8 mouse cellular contexts compared by ENCODE assay signal in genomic region chr6:118477875-118478785, GRCm38 (mm10). TPM values are rescaled to one million over a fixed set of nuclear protein-coding genes. Genes with fewer than 3 reads are reported as not detected.
A peak's percentile ranks its signal among the peaks of the same experiment; 100 is the strongest.
DNase-seq lines count a peak whose midpoint lies in the region; ATAC-seq and TF ChIP-seq lines count a peak whose summit lies in the region.

No protein-coding gene starts in this region.

- H3K79me2 ChIP-seq in heart, adult 2 months (replicated peaks; ENCODE audit: control insufficient read depth, insufficient read depth, low read length), result peaks cover 3% of the 10 kb centered on the region; the same call in 1 of the 2 replicates

- peak overlapping the region; percentile 78 for H3K4me3 ChIP-seq in heart, adult 2 months
- peak overlapping the region; percentile 65 for H3K4me3 ChIP-seq in hindbrain, embryonic 10.5 days
- H3K4me3 ChIP-seq in midbrain, embryonic 13.5 days (replicated peaks), result peak overlapping the region; percentile 59

- no peak for TF ChIP-seq CTCF in heart, adult 2 months (IDR thresholded peaks at IDR 0.05)

- intact Hi-C loops in heart, adult 2 months (cut with DNase I), result loop anchor here (2.0 kb wide), 1 partner anchor 57 kb away; no protein-coding TSS in a partner anchor

- 0 out of 2 replicates have a peak, but pooled peaks have one; percentile 10 for ATAC-seq in midbrain, embryonic 13.5 days

- peak overlapping the region; percentile 69 for H3K27ac ChIP-seq in heart, adult 2 months
- H3K27ac ChIP-seq in hindbrain, embryonic 10.5 days, result peak overlapping the region; percentile 92
- peak overlapping the region; percentile 89 for H3K27ac ChIP-seq in midbrain, embryonic 13.5 days

- 44% methylated on average over 10 of the region's 10 CpGs for WGBS in heart, adult 2 months
- WGBS in hindbrain, embryonic 10.5 days, result 24% methylated on average over 10 of the region's 10 CpGs
- WGBS in midbrain, embryonic 13.5 days, result 9% methylated on average over 10 of the region's 10 CpGs

- H3K4me2 ChIP-seq in midbrain, embryonic 13.5 days (replicated peaks), result peak overlapping the region; percentile 66

- peaks cover 3% of the 10 kb centered on the region; the same call in 1 of the 2 replicates for H3K4me1 ChIP-seq in heart, adult 2 months (ENCODE audit: control insufficient read depth, insufficient read depth, low read length)
- H3K4me1 ChIP-seq in hindbrain, embryonic 10.5 days (replicated peaks), result peaks cover 31% of the 10 kb centered on the region
- H3K4me1 ChIP-seq in midbrain, embryonic 13.5 days (replicated peaks), result peaks cover 20% of the 10 kb centered on the region

- no peaks in the 10 kb centered on the region for H3K36me3 ChIP-seq in heart, adult 2 months (ENCODE audit: control insufficient read depth, insufficient read depth, low read length)
- H3K36me3 ChIP-seq in hindbrain, embryonic 10.5 days, result peaks cover 16% of the 10 kb centered on the region
- 0 out of 2 replicates have a peak, but pooled peaks cover 6% of the 10 kb centered on the region for H3K36me3 ChIP-seq in midbrain, embryonic 13.5 days

- no peak for DNase-seq in heart, adult 2 months
- no peak for DNase-seq in heart, adult 11 months
- peak; percentile 54 for DNase-seq in NIH3T3 (ENCODE audit: low read depth)
- DNase-seq in hindbrain, embryonic 10.5 days (ENCODE audit: low spot score), result peak; percentile 22
- no peak for DNase-seq in layer of hippocampus, postnatal 10 days (ENCODE audit: low spot score in 2 of 2)
- no peak for DNase-seq in urinary bladder, postnatal 10 days (ENCODE audit: low spot score)
- DNase-seq in gastrocnemius, postnatal 10 days, result no peak

- H3K9ac ChIP-seq in heart, adult 2 months (ENCODE audit: low read depth, low read length), result peak overlapping the region; percentile 62
- H3K9ac ChIP-seq in midbrain, embryonic 13.5 days (replicated peaks), result peak overlapping the region; percentile 78

- TF ChIP-seq POLR2A in heart, adult 2 months (IDR thresholded peaks at IDR 0.05; ENCODE audit: insufficient read depth, low read depth, low read length), result no peak

- TF ChIP-seq EP300 in heart, adult 2 months (IDR thresholded peaks at IDR 0.05; ENCODE audit: insufficient read depth, low read depth, low read length), result no peak

- no peaks in the 10 kb centered on the region for H3K27me3 ChIP-seq in heart, adult 2 months (ENCODE audit: control insufficient read depth, insufficient read depth, low read length)
- H3K27me3 ChIP-seq in hindbrain, embryonic 10.5 days (ENCODE audit: insufficient read depth, poor library complexity, severe bottlenecking), result peaks cover 68% of the 10 kb centered on the region
- H3K27me3 ChIP-seq in midbrain, embryonic 13.5 days, result peaks cover 59% of the 10 kb centered on the region

- no peaks in the 10 kb centered on the region for H3K9me3 ChIP-seq in hindbrain, embryonic 10.5 days
- H3K9me3 ChIP-seq in midbrain, embryonic 13.5 days, result no peaks in the 10 kb centered on the region

RNA-seq across cellular contexts. Expression of gene Zfp9, which starts 1.0 kb away (rescaled TPM):
- 1 to 10 TPM; 4.8 TPM for total RNA-seq in heart, adult 2 months (2021)
- 2.4 and 3.8 TPM in 2 replicates for polyA plus RNA-seq in heart, adult 2 months (2012; rRNA removed)
- 7.4 TPM in 2 replicates for polyA plus RNA-seq in hindbrain, embryonic 10.5 days (2016; fragmentation: Nextera tagmentation; extraction: Ambion mirVana)
- polyA plus RNA-seq in midbrain, embryonic 13.5 days (2015; fragmentation: Nextera tagmentation; extraction: Ambion mirVana), result 11.9 and 12.8 TPM in 2 replicates
- 10 to 100 TPM; 17.4 TPM for total RNA-seq in layer of hippocampus, postnatal 10 days (2021)
- total RNA-seq in gastrocnemius, postnatal 10 days (2021), result 10 to 100 TPM in 1 of 2 experiments, 1 to 10 TPM in 1; 9.2 to 13.1 TPM

RNA-seq across cellular contexts. Expression of gene Zfp248, which starts 22.8 kb away (rescaled TPM):
- total RNA-seq in heart, adult 2 months (2021), result 1 to 10 TPM; 1.6 to 1.8 TPM
- 0.92 and 1.1 TPM in 2 replicates for polyA plus RNA-seq in heart, adult 2 months (2012; rRNA removed)
- polyA plus RNA-seq in hindbrain, embryonic 10.5 days (2016; fragmentation: Nextera tagmentation; extraction: Ambion mirVana), result 12.6 and 13.8 TPM in 2 replicates
- 14.8 and 16.0 TPM in 2 replicates for polyA plus RNA-seq in midbrain, embryonic 13.5 days (2015; fragmentation: Nextera tagmentation; extraction: Ambion mirVana)
- total RNA-seq in layer of hippocampus, postnatal 10 days (2021), result 10 to 100 TPM; 14.3 to 15.0 TPM
- 1 to 10 TPM; 2.2 to 2.5 TPM for total RNA-seq in gastrocnemius, postnatal 10 days (2021)

RNA-seq across cellular contexts. Expression of gene Bms1, which starts 58.9 kb away (rescaled TPM):
- 10 to 100 TPM; 19.3 to 22.4 TPM for total RNA-seq in heart, adult 2 months (2021)
- polyA plus RNA-seq in heart, adult 2 months (2012; rRNA removed), result 3.9 and 7.0 TPM in 2 replicates
- 33.9 and 45.5 TPM in 2 replicates for polyA plus RNA-seq in hindbrain, embryonic 10.5 days (2016; fragmentation: Nextera tagmentation; extraction: Ambion mirVana)
- polyA plus RNA-seq in midbrain, embryonic 13.5 days (2015; fragmentation: Nextera tagmentation; extraction: Ambion mirVana), result 27.7 and 27.9 TPM in 2 replicates
- total RNA-seq in layer of hippocampus, postnatal 10 days (2021), result 10 to 100 TPM; 25.4 to 28.3 TPM
- total RNA-seq in gastrocnemius, postnatal 10 days (2021), result 10 to 100 TPM; 24.0 to 25.6 TPM

Comparison
In these comparisons a context has a peak if more than half of its experiments do, and no peak if none do; other contexts are left out.
1. DNase-seq: peak in NIH3T3 (single experiment) and hindbrain, embryonic 10.5 days (single experiment); none in heart, adult 2 months (0 of 2), heart, adult 11 months (single experiment), layer of hippocampus, postnatal 10 days (0 of 2), urinary bladder, postnatal 10 days (single experiment) and gastrocnemius, postnatal 10 days (single experiment).
2. RNA of gene Zfp248, which starts 22.8 kb away (total RNA-seq): 14.3 to 15.0 TPM in layer of hippocampus, postnatal 10 days; 2.2 to 2.5 TPM in gastrocnemius, postnatal 10 days and 1.6 to 1.8 TPM in heart, adult 2 months; every median in the first group is over 4 times any median in the second.
3. Peak in every context shown above with its lines, with median percentiles within 50 percentile points of each other: H3K27ac ChIP-seq and H3K4me3 ChIP-seq.